Mouse (Mus musculus) cerebellum, adult 2 months (tissue): Measurements from ENCODE around the gene Aarsd1. TPM values are rescaled to one million over a fixed set of nuclear protein-coding genes. Genes with fewer than 3 reads are reported as not detected.

Source experiments
- DNase-seq, 2 experiments: peaks; one replicate each; pipeline ENCODE4 v3.0.0; 2021
- H3K27ac ChIP-seq: fragments of 200-500 bp; 2 replicates; pipeline ENCODE4 v1.5.1; 2012; ENCODE audit warnings: low read length, control low read depth, inconsistent platforms; ENCODE audit not compliant: insufficient read depth
- H3K27me3 ChIP-seq: fragments of 200-500 bp; 2 replicates; pipeline ENCODE4 v1.6.1; 2012; ENCODE audit warnings: inconsistent platforms, mild to moderate bottlenecking, low read length, moderate library complexity; ENCODE audit not compliant: control insufficient read depth, insufficient read depth
- H3K4me1 ChIP-seq: fragments of 200-500 bp; 2 replicates; pipeline ENCODE4 v1.6.1; 2011; ENCODE audit warnings: low read length; ENCODE audit not compliant: control insufficient read depth, insufficient read depth
- H3K4me3 ChIP-seq: fragments of 200-500 bp; replicated peaks from 2 replicates; pipeline ENCODE3; 2011; ENCODE audit warnings: mild to moderate bottlenecking, low read depth, low read length, control low read depth; ENCODE audit not compliant: insufficient read depth
- CTCF ChIP-seq: fragments of 200-500 bp; IDR thresholded peaks from 2 replicates; pipeline ENCODE4 v1.5.1; 2011; ENCODE audit warnings: low read depth, mild to moderate bottlenecking, control low read depth, low read length, moderate library complexity, borderline replicate concordance; ENCODE audit not compliant: insufficient read depth
- POLR2A ChIP-seq: fragments of 200-500 bp; IDR thresholded peaks from 2 replicates; pipeline ENCODE4 v1.6.1; 2011; ENCODE audit warnings: low read length, control low read depth, borderline replicate concordance; ENCODE audit not compliant: insufficient read depth
- WGBS: fragments of 180-500 bp; shearing (Covaris S2); methylation state at CpG from one replicate; pipeline ENCODE4 v1.1.7; 2018; 5-methylcytosine and 5-hydroxymethylcytosine counted together
- polyA plus RNA-seq: library from polyadenylated mRNA; depleted of rRNA; stranded (reverse); fragments of >200 nt; gene quantifications from 2 replicates; pipeline ENCODE4 v1.2.3, GENCODE M21; 2012

Gene Aarsd1
- polyA plus RNA-seq, 1 experiment: 53.2 TPM

DNA sequence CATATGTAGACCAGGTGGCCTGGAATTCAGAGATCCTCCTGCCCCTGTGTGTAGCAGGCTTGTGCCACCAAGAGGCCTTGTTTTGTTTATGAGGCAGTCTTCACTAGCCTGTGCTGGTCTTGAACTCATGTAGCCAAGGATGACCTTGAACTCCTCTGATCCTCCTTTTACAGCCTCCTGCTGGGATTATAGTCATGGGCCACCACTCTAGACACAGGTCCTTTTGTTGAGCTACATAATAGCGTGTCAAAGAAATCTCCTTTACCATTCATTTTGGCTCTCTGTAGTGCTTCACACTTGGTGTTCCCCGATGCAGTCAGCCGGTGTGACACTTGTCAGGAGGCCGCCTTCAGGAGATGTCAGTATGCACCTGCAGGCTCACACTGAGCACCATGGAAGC, 19.5 kb upstream of the Aarsd1 start:
- Histone ChIP-seq H3K27ac (no peak overlapping the region), H3K4me3 (no peak overlapping the region), H3K27me3 (no peaks in the 10 kb centered on the region), H3K4me1 (peaks cover 13% of the 10 kb centered on the region)
- WGBS: 37% methylated on average over 4 of the region's 4 CpGs
- TF ChIP-seq POLR2A (no peak), CTCF (no peak)
- no peak for DNase-seq

DNA sequence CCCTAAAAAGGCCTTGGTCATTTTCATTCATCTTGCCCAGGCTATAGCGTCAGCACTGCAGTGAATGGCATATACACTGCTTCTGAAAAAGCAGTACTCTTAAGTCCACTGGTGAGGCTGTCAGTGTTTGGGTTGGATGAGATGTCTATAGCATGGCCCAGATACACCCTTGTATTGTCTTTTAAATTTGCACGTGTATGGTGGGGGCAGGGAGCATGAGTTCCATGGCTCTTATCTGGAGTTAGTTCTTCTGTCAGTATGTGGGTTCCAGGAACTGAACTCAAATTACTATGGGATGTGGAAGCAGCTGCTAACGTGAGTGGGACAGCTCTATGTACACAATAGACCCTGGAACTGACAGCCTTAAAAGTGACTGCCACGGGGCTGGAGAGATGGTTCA, 18.4 kb upstream of the Aarsd1 start:
- H3K4me1 ChIP-seq: peaks cover 13% of the 10 kb centered on the region
- DNase-seq: no peak
- H3K4me3 ChIP-seq: no peak overlapping the region
- WGBS: 88% methylated on average over 4 of the region's 4 CpGs
- H3K27me3 ChIP-seq: no peaks in the 10 kb centered on the region
- H3K27ac ChIP-seq: no peak overlapping the region
- TF ChIP-seq POLR2A (no peak), CTCF (no peak)

DNA sequence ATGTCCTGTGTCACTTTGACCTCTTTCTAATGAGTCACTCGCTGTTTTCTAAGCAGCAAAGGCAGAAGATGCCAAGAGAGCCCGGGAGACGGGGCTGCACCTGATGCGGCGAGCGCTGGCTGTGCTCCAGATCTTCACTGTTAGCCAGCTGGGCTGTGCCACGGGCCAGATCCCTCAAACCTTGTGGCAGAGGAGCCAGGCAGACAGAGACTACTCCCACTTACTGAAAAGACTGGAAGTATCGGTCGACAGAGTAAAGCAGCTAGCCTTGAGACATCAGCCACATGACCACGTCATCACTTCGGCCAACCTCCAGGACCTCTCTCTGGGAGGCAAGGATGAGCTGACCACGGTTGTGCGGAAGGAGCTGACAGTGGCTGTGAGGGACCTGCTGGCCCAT, 16.0 kb upstream of the Aarsd1 start:
- WGBS: 13% methylated on average over 13 of the region's 13 CpGs
- Histone ChIP-seq H3K4me1 (peaks cover 13% of the 10 kb centered on the region), H3K27me3 (no peaks in the 10 kb centered on the region), H3K27ac (no peak overlapping the region), H3K4me3 (no peak overlapping the region)
- peak; percentile 63 to 70 for DNase-seq
- no peak for TF ChIP-seq POLR2A
- TF ChIP-seq CTCF: no peak

DNA sequence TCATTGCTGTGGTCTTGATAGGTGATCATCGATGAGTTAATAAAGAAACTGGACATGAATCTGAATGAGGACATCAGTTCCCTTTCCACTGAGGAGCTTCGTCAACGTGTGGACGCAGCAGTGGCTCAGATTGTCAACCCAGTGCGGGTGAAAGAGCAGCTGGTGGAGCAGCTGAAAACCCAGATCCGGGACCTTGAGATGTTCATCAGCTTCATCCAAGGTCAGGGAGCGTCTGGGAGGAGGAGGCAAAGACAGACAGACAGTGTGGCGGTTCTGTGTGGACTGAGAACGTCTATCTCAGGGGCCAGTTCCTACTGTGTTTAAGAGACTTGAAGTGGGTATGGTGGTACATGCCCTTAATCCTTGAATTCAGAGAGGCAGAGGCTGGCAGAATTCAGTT, 13.9 kb upstream of the Aarsd1 start:
- Histone ChIP-seq H3K27ac (no peak overlapping the region), H3K27me3 (no peaks in the 10 kb centered on the region), H3K4me3 (no peak overlapping the region), H3K4me1 (peaks cover 13% of the 10 kb centered on the region)
- DNase-seq: no peak
- WGBS: 92% methylated on average over 9 of the region's 9 CpGs
- TF ChIP-seq CTCF (no peak), POLR2A (no peak)

DNA sequence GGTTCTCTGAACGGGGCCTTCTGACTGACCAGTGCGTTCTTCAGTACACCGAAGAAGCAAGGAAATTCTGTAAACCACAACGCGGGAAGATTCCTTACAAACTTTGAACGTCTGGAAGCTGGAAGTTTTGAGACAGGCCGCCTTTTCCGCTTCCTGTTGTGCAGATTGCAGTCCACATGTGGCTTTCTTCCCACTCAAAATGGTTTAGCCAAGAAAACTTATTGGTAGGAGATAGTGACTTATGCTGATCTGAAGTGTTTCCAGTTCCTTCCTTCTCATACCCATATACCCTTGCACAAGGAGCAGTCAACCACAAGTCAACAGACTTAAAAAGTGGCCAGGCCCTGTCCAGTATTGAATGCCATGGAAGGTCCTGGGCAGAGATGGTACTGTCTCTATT, 8.8 kb upstream of the Aarsd1 start:
- Histone ChIP-seq H3K27ac (no peak overlapping the region), H3K4me1 (peaks cover 9% of the 10 kb centered on the region), H3K27me3 (no peaks in the 10 kb centered on the region), H3K4me3 (peak overlapping the region; percentile 98)
- DNase-seq: no peak
- WGBS: 61% methylated on average over 8 of the region's 8 CpGs
- TF ChIP-seq CTCF (no peak), POLR2A (no peak)

DNA sequence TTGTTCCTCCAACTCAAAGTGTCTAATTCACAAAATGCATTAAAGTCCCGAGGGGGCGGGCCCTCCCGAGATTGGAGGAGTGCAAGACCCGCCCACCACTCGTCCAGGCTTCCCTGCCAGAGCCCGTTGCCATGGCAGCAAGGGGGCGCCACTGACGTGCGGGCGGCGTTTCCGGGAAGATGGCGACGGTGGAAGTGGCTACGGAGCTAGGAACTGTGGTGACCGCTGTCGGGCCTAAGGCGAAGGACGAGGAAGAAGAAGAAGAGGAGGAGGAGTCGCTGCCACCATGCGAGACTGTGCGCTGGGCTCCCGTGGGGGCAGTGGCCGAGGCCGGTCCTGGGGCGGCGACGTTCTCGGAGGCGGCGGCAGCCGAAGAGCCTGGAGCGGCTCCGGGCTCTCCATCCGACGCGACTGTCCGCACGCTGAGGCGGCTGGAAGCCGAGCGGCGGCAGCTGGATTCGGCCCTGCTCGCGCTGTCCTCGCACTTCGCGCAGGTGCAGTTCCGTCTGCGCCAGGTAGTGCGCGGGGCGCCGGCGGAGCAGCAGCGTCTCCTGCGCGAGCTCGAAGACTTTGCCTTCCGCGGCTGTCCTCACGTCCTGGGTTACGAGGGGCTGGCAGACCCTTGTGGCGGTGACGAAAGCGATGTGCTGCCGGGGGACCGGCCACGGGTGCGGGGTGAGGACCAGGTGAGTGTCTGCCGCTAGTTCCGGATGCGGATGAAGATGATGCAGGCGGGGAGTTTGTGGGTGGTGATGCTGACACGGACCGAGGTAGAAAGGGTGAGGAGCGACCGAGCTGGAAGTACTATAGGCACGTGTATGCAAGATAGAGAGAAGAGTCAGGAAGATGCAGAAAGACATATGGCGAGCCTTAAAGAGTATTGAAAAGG, 7.8 kb upstream of the Aarsd1 start, which contains the start of the genes Rundc1 and Ptges3l:
TSS of gene Rundc1 (plus strand) at position 161 of the 889 bp plus-strand sequence.
TSS of gene Ptges3l (minus strand) at position 409 of the 889 bp plus-strand sequence.
- peak within 1 kb of the TSS; percentile 78 for H3K27ac ChIP-seq
- TF ChIP-seq POLR2A (peak; percentile 76; the same call in 1 of the 2 replicates), CTCF (no peak; the same call in 1 of the 2 replicates)
- whole genome bisulfite sequencing: under 1% methylated on average over 81 of the region's 81 CpGs
- H3K4me1 ChIP-seq: peaks cover 9% of the 10 kb centered on the region
- no peaks in the 10 kb centered on the region for H3K27me3 ChIP-seq
- DNase-seq: peak; percentile 95 to 97
- H3K4me3 ChIP-seq: peak within 1 kb of the TSS; percentile 98

DNA sequence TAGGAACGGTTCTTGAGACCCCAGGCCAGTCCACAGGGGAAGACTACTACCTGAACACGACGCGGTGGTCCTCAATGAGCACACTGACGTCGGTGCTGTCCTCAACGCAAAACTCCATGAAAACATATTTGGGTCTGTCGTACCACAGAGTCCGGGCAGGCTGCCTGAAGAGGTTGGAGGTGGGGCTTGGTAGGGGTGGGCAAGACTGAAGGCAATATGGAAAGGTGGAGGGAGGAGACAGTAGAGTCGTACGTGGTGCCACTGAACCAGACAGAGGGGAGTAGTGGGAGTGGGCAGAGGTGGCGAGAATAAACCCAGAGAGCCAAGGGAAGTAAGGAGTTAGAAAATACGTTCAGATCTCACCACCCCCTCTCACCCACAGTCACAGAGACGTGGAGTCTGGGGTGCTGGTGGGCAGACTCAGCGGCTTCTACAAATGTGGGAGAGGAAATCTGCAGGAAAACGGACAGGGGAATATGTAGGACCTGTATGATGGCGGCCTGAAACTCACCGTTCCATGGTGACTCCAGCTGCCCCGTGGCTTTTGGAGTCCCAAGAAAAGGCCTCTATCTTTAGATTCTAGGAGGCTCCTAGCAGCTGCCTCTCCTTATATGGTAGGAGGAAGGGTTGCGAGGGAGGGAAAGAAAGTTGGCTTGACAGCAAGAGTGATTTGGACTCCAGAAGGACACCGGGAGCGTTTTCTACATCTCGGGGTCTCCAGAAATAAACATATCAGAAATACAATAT, 6.9 kb upstream of the Aarsd1 start, which contains the start of gene Gm27029:
TSS of gene Gm27029 (minus strand) at position 692 of the 747 bp plus-strand sequence.
- DNase-seq: no peak

More for the DNA sequence above, 6.9 kb upstream of the Aarsd1 start, which contains the start of gene Gm27029:
- Histone ChIP-seq H3K27ac (peak within 1 kb of the TSS; percentile 78), H3K4me3 (peak within 1 kb of the TSS; percentile 98), H3K27me3 (no peaks in the 10 kb centered on the region), H3K4me1 (peaks cover 9% of the 10 kb centered on the region)
- 2% methylated on average over 23 of the region's 23 CpGs for WGBS
- TF ChIP-seq POLR2A: no peak
- TF ChIP-seq CTCF: no peak
